Mouse (Mus musculus) neural tube, embryonic 15.5 days (tissue): Measurements from ENCODE around the gene Chd9. TPM values are rescaled to one million over a fixed set of nuclear protein-coding genes. Genes with fewer than 3 reads are reported as not detected.

Experiments used
- ATAC-seq: fragments of 200-750 bp; cut with Nextera tagmentation; 2 replicates; pipeline ENCODE4 v1.8.0; 2017; ENCODE audit warnings: mild to moderate bottlenecking, moderate TSS enrichment, moderate library complexity; ENCODE audit not compliant: low FRiP score
- H3K27ac ChIP-seq: fragments of 300-500 bp; sonication (generic); replicated peaks from 2 replicates; pipeline ENCODE4 v1.5.1; 2015; ENCODE audit warnings: mild to moderate bottlenecking, inconsistent platforms
- H3K27me3 ChIP-seq: fragments of 300-500 bp; sonication (generic); replicated peaks from 2 replicates; pipeline ENCODE4 v1.6.1; 2015; ENCODE audit warnings: inconsistent platforms
- H3K36me3 ChIP-seq: fragments of 300-500 bp; sonication (generic); 2 replicates; pipeline ENCODE4 v1.6.1; 2015; ENCODE audit warnings: inconsistent platforms
- H3K4me1 ChIP-seq: fragments of 300-500 bp; sonication (generic); 2 replicates; pipeline ENCODE4 v1.6.1; 2015; ENCODE audit warnings: inconsistent platforms
- H3K4me2 ChIP-seq: fragments of 300-500 bp; sonication (generic); 2 replicates; pipeline ENCODE4 v1.6.1; 2015; ENCODE audit warnings: inconsistent platforms, mild to moderate bottlenecking, moderate library complexity
- H3K4me3 ChIP-seq: fragments of 300-500 bp; sonication (generic); replicated peaks from 2 replicates; pipeline ENCODE4 v1.5.1; 2015; ENCODE audit warnings: mild to moderate bottlenecking, inconsistent platforms
- H3K9ac ChIP-seq: fragments of 300-500 bp; sonication (generic); replicated peaks from 2 replicates; pipeline ENCODE4 v1.6.1; 2015; ENCODE audit warnings: mild to moderate bottlenecking, inconsistent platforms
- H3K9me3 ChIP-seq: fragments of 300-500 bp; sonication (generic); replicated peaks from 2 replicates; pipeline ENCODE4 v1.6.1; 2016; ENCODE audit warnings: inconsistent platforms
- WGBS: fragments of 180-500 bp; shearing (Covaris S2); methylation state at CpG from one replicate; pipeline ENCODE4 v1.1.7; 2015; ENCODE audit warnings: mixed read lengths; 5-methylcytosine and 5-hydroxymethylcytosine counted together
- microRNA-seq: library from miRNA; unstranded; fragments of <30 nt; microRNA quantifications from one replicate; pipeline ENCODE4, GENCODE M21; 2017
- polyA plus RNA-seq: library from polyadenylated mRNA; unstranded; fragments of >200 nt; fragmentation: Nextera tagmentation; extraction: Ambion mirVana; gene quantifications from 2 replicates; pipeline ENCODE4 v1.2.1, GENCODE M21; 2015

The Chd9 gene
- polyA plus RNA-seq, 1 experiment from 2014 or later = 80.6 TPM

- no peak overlapping the region for H3K27ac ChIP-seq
- no peak overlapping the region for H3K4me3 ChIP-seq
- H3K9ac ChIP-seq = no peak overlapping the region
- peaks cover 44% of the 10 kb centered on the region for H3K36me3 ChIP-seq
- no peaks in the 10 kb centered on the region for H3K9me3 ChIP-seq
- no peaks in the 10 kb centered on the region for H3K27me3 ChIP-seq
- no peaks in the 10 kb centered on the region for H3K4me1 ChIP-seq
- no peak overlapping the region for H3K4me2 ChIP-seq
- WGBS = 100% methylated on average over 2 of the region's 2 CpGs
- no peak for ATAC-seq
Measured at GRCm38 (mm10) chr8:91079678-91080077, 251.5 kb downstream of the Chd9 start.

- no peak for ATAC-seq
- H3K27ac ChIP-seq = 0 out of 2 replicates have a peak overlapping the region, but pooled peaks have one; percentile 9
- no peaks in the 10 kb centered on the region for H3K27me3 ChIP-seq
- no peak overlapping the region for H3K4me3 ChIP-seq
- no peak overlapping the region for H3K9ac ChIP-seq
- H3K9me3 ChIP-seq = no peaks in the 10 kb centered on the region
- H3K4me1 ChIP-seq = no peaks in the 10 kb centered on the region
- H3K4me2 ChIP-seq = no peak overlapping the region
- WGBS = 80% methylated on average over 7 of the region's 7 CpGs
- peaks cover 48% of the 10 kb centered on the region for H3K36me3 ChIP-seq
Measured at GRCm38 (mm10) chr8:91081911-91082310, 253.8 kb downstream of the Chd9 start.

GRCm38 (mm10) chr8:91082428-91082827, 254.3 kb downstream of the Chd9 start:
- Histone ChIP-seq H3K4me3 (no peak overlapping the region), H3K4me2 (no peak overlapping the region), H3K4me1 (no peaks in the 10 kb centered on the region), H3K9ac (no peak overlapping the region), H3K27me3 (no peaks in the 10 kb centered on the region), H3K27ac (no peak overlapping the region), H3K9me3 (no peaks in the 10 kb centered on the region), H3K36me3 (peaks cover 49% of the 10 kb centered on the region)
- ATAC-seq = no peak
- WGBS = 94% methylated on average over 12 of the region's 12 CpGs

DNA sequence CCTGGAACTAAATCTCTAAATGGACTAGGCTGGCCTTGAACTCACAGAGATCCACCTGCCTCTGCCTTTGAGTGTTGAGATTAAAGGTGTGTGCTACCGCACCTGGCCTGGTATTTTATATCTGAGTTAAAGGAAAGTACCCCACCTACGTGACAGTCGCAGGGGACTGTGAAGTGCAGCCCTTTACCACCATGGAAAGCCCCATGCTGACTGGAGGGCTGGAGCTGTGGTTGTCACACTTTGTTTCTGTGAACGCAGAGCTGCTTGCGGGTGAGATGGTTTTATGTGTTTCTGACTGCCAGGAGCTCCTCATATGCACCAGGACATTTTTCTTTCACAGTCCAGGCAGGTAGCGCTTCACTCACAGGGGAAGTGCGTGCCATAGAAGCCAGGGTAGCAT, 260.3 kb downstream of the Chd9 start:
- Histone ChIP-seq H3K27ac (no peak overlapping the region), H3K36me3 (peaks cover 67% of the 10 kb centered on the region), H3K9ac (no peak overlapping the region), H3K27me3 (no peaks in the 10 kb centered on the region), H3K4me1 (no peaks in the 10 kb centered on the region), H3K4me3 (no peak overlapping the region), H3K9me3 (no peaks in the 10 kb centered on the region), H3K4me2 (no peak overlapping the region)
- ATAC-seq = no peak
- WGBS = 94% methylated on average over 7 of the region's 7 CpGs

DNA sequence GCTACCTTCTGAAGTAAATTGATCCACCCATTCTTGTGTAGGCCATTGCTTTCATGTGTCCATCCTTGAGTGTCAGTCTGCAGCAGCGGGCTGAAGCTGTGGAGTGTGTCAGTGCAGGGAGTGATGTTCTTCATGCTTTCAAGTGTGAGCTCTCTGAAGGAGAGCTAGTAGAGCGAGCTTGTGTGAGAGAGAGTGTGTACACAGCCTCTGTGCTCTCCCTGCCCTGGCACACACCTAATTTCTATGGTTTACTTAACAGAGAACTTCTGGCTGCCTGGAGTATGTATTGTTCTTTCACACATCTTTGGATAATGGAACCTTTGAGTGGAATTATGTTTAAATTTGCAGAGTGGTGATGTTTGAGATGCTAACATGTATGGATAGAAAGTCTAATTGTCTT, 261.4 kb downstream of the Chd9 start:
- H3K4me3 ChIP-seq = no peak overlapping the region
- 90% methylated on average over 2 of the region's 2 CpGs for WGBS
- no peaks in the 10 kb centered on the region for H3K9me3 ChIP-seq
- no peaks in the 10 kb centered on the region for H3K27me3 ChIP-seq
- ATAC-seq = no peak
- H3K4me1 ChIP-seq = no peaks in the 10 kb centered on the region
- H3K36me3 ChIP-seq = peaks cover 66% of the 10 kb centered on the region
- H3K4me2 ChIP-seq = no peak overlapping the region
- no peak overlapping the region for H3K9ac ChIP-seq
- no peak overlapping the region for H3K27ac ChIP-seq

DNA sequence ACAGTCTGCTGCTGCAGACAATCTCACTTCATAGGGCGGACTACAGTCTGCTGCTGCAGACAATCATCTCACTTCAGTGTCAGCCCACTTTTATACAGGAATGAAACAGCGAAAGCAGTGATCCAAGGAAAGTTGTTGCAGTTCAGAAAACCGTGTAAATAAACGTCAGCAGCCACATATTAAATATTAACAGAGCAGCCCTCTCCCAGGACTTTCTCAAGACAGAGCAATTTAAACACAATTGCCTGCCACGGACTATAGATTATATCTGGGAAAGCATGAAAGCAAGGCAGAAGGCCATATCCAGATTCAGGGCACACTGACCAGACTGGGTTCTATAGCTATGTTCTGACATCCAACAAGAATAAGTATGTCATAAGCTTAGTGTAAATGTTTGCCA, 266.0 kb downstream of the Chd9 start:
- no peaks in the 10 kb centered on the region for H3K27me3 ChIP-seq
- no peak overlapping the region for H3K27ac ChIP-seq
- no peaks in the 10 kb centered on the region for H3K4me1 ChIP-seq
- H3K9ac ChIP-seq = no peak overlapping the region
- H3K4me2 ChIP-seq = no peak overlapping the region
- ATAC-seq = no peak
- peaks cover 60% of the 10 kb centered on the region for H3K36me3 ChIP-seq
- WGBS = 86% methylated on average over 5 of the region's 5 CpGs
- no peak overlapping the region for H3K4me3 ChIP-seq
- H3K9me3 ChIP-seq = no peaks in the 10 kb centered on the region

DNA sequence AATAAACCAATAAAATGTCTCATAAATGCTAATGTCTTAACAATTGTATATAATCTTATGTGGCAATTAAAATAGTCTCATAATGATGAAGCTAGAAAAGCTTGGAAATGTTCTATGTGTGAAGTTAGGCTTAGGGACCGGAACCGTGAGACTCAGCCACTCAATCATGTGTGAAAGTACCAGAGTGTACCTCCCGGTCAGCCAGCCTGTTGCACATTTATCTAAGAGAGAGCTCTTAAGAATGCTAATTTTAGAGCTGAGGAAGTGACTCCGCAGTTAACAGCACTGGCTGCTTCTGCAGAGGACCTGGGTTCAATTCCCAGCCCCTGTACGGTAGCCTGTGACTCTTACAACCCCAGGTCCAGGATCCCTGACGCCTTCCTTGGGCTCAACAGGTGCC, 270.0 kb downstream of the Chd9 start:
- ATAC-seq = no peak
- Histone ChIP-seq H3K27me3 (no peaks in the 10 kb centered on the region), H3K9ac (no peak overlapping the region), H3K27ac (no peak overlapping the region), H3K9me3 (no peaks in the 10 kb centered on the region), H3K4me2 (no peak overlapping the region), H3K36me3 (peaks cover 42% of the 10 kb centered on the region), H3K4me1 (no peaks in the 10 kb centered on the region), H3K4me3 (no peak overlapping the region)
- 83% methylated on average over 6 of the region's 6 CpGs for WGBS

Small RNA genes within 50 kb of the gene (microRNA-seq; reads per million reads assigned to microRNA genes)
- not detected for gene Gm44382

Other genes starting within 250 kb of the Chd9 start
- 3.3 and 4.0 TPM in 2 replicates for gene Gm19935, start 11.0 kb upstream of the Chd9 start, polyA plus RNA-seq
- gene Rbl2, start 241.7 kb downstream of the Chd9 start, polyA plus RNA-seq = 18.6 and 20.6 TPM in 2 replicates